Comparison of ENCODE assay signal across 12 mouse cellular contexts in the genomic region with DNA sequence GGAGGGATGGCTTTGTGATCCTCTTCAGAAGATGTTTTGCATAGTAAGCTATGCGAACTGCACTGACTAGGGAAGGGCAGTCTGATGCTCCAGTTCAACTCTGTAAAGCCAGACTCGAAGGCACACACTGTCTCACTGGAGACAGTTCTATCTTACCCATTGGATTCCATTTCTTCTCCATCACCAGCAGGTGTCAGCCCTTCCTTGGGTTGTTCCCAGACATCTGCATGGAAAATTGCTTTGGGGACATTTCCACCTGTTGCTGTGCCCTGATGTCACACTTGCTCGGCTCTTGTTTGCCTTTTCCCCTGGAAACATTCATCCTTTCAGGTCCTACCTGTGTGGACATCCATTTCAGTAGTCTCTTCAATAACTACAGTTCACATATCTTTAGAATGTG. TPM values are rescaled to one million over a fixed set of nuclear protein-coding genes. Genes with fewer than 3 reads are reported as not detected.
A peak's percentile ranks its signal among the peaks of the same experiment; 100 is the strongest.
DNase-seq lines count a peak whose midpoint lies in the region; ATAC-seq and TF ChIP-seq lines count a peak whose summit lies in the region.
"Had no signal": no experiment of that assay in that cellular context is flagged by ENCODE, and none has a peak within 500 bp of the region (broad histone marks: within the 10 kb centered on the region; RNA-seq: fewer than 3 reads in every experiment).

No protein-coding gene starts in this region.

- H3K36me3 ChIP-seq in forebrain, embryonic 11.5 days (ENCODE audit: control insufficient read depth, insufficient read depth, low read length), result no peaks in the 10 kb centered on the region
- H3K36me3 ChIP-seq in forebrain, embryonic 15.5 days, result no peaks in the 10 kb centered on the region
- H3K36me3 ChIP-seq in embryonic facial prominence, embryonic 10.5 days (replicated peaks), result no peaks in the 10 kb centered on the region
- H3K36me3 ChIP-seq: neural tube, embryonic 13.5 days had no signal

- no peak for TF ChIP-seq POLR2A in lung, adult 2 months (IDR thresholded peaks at IDR 0.05; ENCODE audit: borderline replicate concordance, extremely low read depth, low read depth, low read length)

- ATAC-seq in forebrain, embryonic 11.5 days (replicated peaks; ENCODE audit: low FRiP score), result 0 out of 2 replicates have a peak, but pooled peaks have one; percentile 46
- no peak for ATAC-seq in forebrain, embryonic 15.5 days (replicated peaks)
- ATAC-seq in granulocyte monocyte progenitor cell, adult 5-6 weeks (replicated peaks; ENCODE audit: poor library complexity, severe bottlenecking), result no peak

- no peak overlapping the region for H3K4me3 ChIP-seq in forebrain, embryonic 11.5 days (ENCODE audit: low read depth, low read length)
- H3K4me3 ChIP-seq in forebrain, embryonic 15.5 days, result no peak overlapping the region
- no peak overlapping the region for H3K4me3 ChIP-seq in lung, adult 2 months (replicated peaks; ENCODE audit: extremely low read depth, low read depth, low read length)
- H3K4me3 ChIP-seq in embryonic facial prominence, embryonic 10.5 days, result no peak overlapping the region
- H3K4me3 ChIP-seq: erythroblast, embryonic 14.5 days; neural tube, embryonic 13.5 days had no signal

- peak; percentile 49 for DNase-seq in forebrain, embryonic 11.5 days (ENCODE audit: low spot score)
- peak; percentile 2 for DNase-seq in lung, adult 2 months
- no peak for DNase-seq in lung, postnatal 25 days (ENCODE audit: low spot score)
- peak; percentile 11 for DNase-seq in embryonic facial prominence, embryonic 10.5 days (ENCODE audit: low spot score)
- peak; percentile 17 for DNase-seq in left cerebral cortex, postnatal 4 days
- DNase-seq in thymus, adult 18-20 months, result no peak

- intact Hi-C loops in left cerebral cortex, postnatal 4 days (cut with DNase I), result no loop called here

- no peaks in the 10 kb centered on the region for H3K4me1 ChIP-seq in forebrain, embryonic 11.5 days (replicated peaks; ENCODE audit: control insufficient read depth, insufficient read depth, low read length)
- H3K4me1 ChIP-seq in forebrain, embryonic 15.5 days, result no peaks in the 10 kb centered on the region
- no peaks in the 10 kb centered on the region for H3K4me1 ChIP-seq in lung, adult 2 months (ENCODE audit: control insufficient read depth, insufficient read depth, low read length)
- H3K4me1 ChIP-seq in embryonic facial prominence, embryonic 10.5 days, result no peaks in the 10 kb centered on the region
- H3K4me1 ChIP-seq: neural tube, embryonic 13.5 days had no signal

- no peak overlapping the region for H3K27ac ChIP-seq in forebrain, embryonic 11.5 days (ENCODE audit: low read depth, low read length)
- H3K27ac ChIP-seq in forebrain, embryonic 15.5 days (replicated peaks), result no peak overlapping the region
- H3K27ac ChIP-seq in embryonic facial prominence, embryonic 10.5 days (replicated peaks), result no peak overlapping the region
- H3K27ac ChIP-seq: neural tube, embryonic 13.5 days had no signal

- TF ChIP-seq CTCF in lung, adult 2 months (IDR thresholded peaks at IDR 0.05; ENCODE audit: insufficient read depth, low read length), result no peak

- no peaks in the 10 kb centered on the region for H3K9me3 ChIP-seq in forebrain, embryonic 11.5 days (ENCODE audit: control insufficient read depth, low read length)
- no peaks in the 10 kb centered on the region for H3K9me3 ChIP-seq in forebrain, embryonic 15.5 days
- no peaks in the 10 kb centered on the region for H3K9me3 ChIP-seq in embryonic facial prominence, embryonic 10.5 days
- H3K9me3 ChIP-seq: neural tube, embryonic 13.5 days had no signal

- H3K4me2 ChIP-seq in forebrain, embryonic 11.5 days (ENCODE audit: low read depth, low read length, severe bottlenecking), result no peak overlapping the region
- no peak overlapping the region for H3K4me2 ChIP-seq in forebrain, embryonic 15.5 days (replicated peaks)
- H3K4me2 ChIP-seq: neural tube, embryonic 13.5 days had no signal

- no peak overlapping the region for H3K9ac ChIP-seq in forebrain, embryonic 11.5 days (ENCODE audit: low read length)
- H3K9ac ChIP-seq in forebrain, embryonic 15.5 days (replicated peaks), result no peak overlapping the region
- H3K9ac ChIP-seq: neural tube, embryonic 13.5 days had no signal

- WGBS in forebrain, embryonic 11.5 days, result 56% methylated on average over 3 of the region's 3 CpGs
- 56% methylated on average over 3 of the region's 3 CpGs for WGBS in forebrain, embryonic 15.5 days
- 35% methylated on average over 3 of the region's 3 CpGs for WGBS in lung, adult 2 months
- WGBS in embryonic facial prominence, embryonic 10.5 days, result 60% methylated on average over 3 of the region's 3 CpGs

- H3K27me3 ChIP-seq in forebrain, embryonic 11.5 days (ENCODE audit: control insufficient read depth, insufficient read depth, low read length), result no peaks in the 10 kb centered on the region
- no peaks in the 10 kb centered on the region for H3K27me3 ChIP-seq in forebrain, embryonic 15.5 days
- no peaks in the 10 kb centered on the region for H3K27me3 ChIP-seq in embryonic facial prominence, embryonic 10.5 days (replicated peaks; ENCODE audit: low read depth, poor library complexity, severe bottlenecking)
- H3K27me3 ChIP-seq: neural tube, embryonic 13.5 days had no signal

RNA-seq across cellular contexts. Expression of a gene that starts 36.4 kb away (rescaled TPM):
- not detected in 2 replicates for polyA plus RNA-seq in forebrain, embryonic 11.5 days (2014; fragmentation: Nextera tagmentation; extraction: Ambion mirVana)
- polyA plus RNA-seq in forebrain, embryonic 15.5 days (2015; fragmentation: Nextera tagmentation; extraction: Ambion mirVana), result not detected in 2 replicates
- polyA plus RNA-seq in lung, adult 2 months (2012; rRNA removed), result not detected in 2 replicates
- not detected in 2 replicates for polyA plus RNA-seq in embryonic facial prominence, embryonic 10.5 days (2016; fragmentation: Nextera tagmentation; extraction: Ambion mirVana)
- not detected for total RNA-seq in left cerebral cortex, postnatal 4 days (2021)
- total RNA-seq in granulocyte monocyte progenitor cell, adult 5-6 weeks (2014; fragmentation: Nextera tagmentation), result not detected in 2 replicates
- total RNA-seq in granulocyte monocyte progenitor cell, adult 5-6 weeks (2017), result not detected in 2 replicates
- total RNA-seq: MEL had no signal
- polyA plus RNA-seq: erythroblast, embryonic 14.5 days; limb, embryonic 11.5 days; neural tube, embryonic 13.5 days had no signal

Comparison
In these comparisons a context has a peak if more than half of its experiments do, and no peak if none do; other contexts are left out.
1. DNase-seq: peak in forebrain, embryonic 11.5 days (single experiment), lung, adult 2 months (single experiment), embryonic facial prominence, embryonic 10.5 days (single experiment) and left cerebral cortex, postnatal 4 days (single experiment); none in lung, postnatal 25 days (single experiment) and thymus, adult 18-20 months (0 of 2).